21 mouse cellular contexts compared by ENCODE assay signal in genomic region chr4:45515894-45516293, GRCm38 (mm10). TPM values are rescaled to one million over a fixed set of nuclear protein-coding genes. Genes with fewer than 3 reads are reported as not detected.
DNase-seq lines count a peak whose midpoint lies in the region; ATAC-seq and TF ChIP-seq lines count a peak whose summit lies in the region.
"Had no signal": no experiment of that assay in that cellular context is flagged by ENCODE, and none has a peak within 500 bp of the region (broad histone marks: within the 10 kb centered on the region; RNA-seq: fewer than 3 reads in every experiment).

No protein-coding gene starts in this region.

- peaks cover 72 to 93% of the 10 kb centered on the region in 2 experiments for H3K4me1 ChIP-seq in heart, embryonic 14.5 days (ENCODE audit: control insufficient read depth in 2 of 2, insufficient read depth in 2 of 2, low read length in 2 of 2)
- H3K4me1 ChIP-seq in embryonic facial prominence, embryonic 10.5 days, result peaks cover 75% of the 10 kb centered on the region
- peaks cover 77% of the 10 kb centered on the region for H3K4me1 ChIP-seq in limb, embryonic 10.5 days

- H3K27ac ChIP-seq in gastrocnemius, adult 2 months, result peak overlapping the region; percentile 24
- H3K27ac ChIP-seq in heart, embryonic 14.5 days (replicated peaks in 1 of 2; ENCODE audit: control insufficient read depth in 1 of 2, insufficient read depth in 1 of 2, low read depth in 2 of 2, low read length in 2 of 2), result peak overlapping the region in 1 of 2 experiments; percentile 29; a peak in 2 of 4 replicates
- 0 out of 2 replicates have a peak overlapping the region, but pooled peaks have one; percentile 10 for H3K27ac ChIP-seq in embryonic facial prominence, embryonic 10.5 days (replicated peaks)
- peak overlapping the region; percentile 26; the same call in 1 of the 2 replicates for H3K27ac ChIP-seq in limb, embryonic 10.5 days
- H3K27ac ChIP-seq: embryonic facial prominence, embryonic 15.5 days; hindbrain, postnatal 0 days; kidney, embryonic 15.5 days; midbrain, embryonic 13.5 days had no signal

- no peak for TF ChIP-seq CTCF in gastrocnemius, adult 2 months (IDR thresholded peaks at IDR 0.05)

- H3K4me2 ChIP-seq in heart, embryonic 14.5 days (ENCODE audit: low read length), result peak overlapping the region; percentile 1; the same call in 1 of the 2 replicates
- H3K4me2 ChIP-seq: embryonic facial prominence, embryonic 15.5 days; kidney, embryonic 15.5 days; midbrain, embryonic 13.5 days had no signal

- WGBS in heart, embryonic 14.5 days, result 23% methylated on average over 4 of the region's 4 CpGs
- 78% methylated on average over 4 of the region's 4 CpGs for WGBS in embryonic facial prominence, embryonic 10.5 days
- 60% methylated on average over 4 of the region's 4 CpGs for WGBS in limb, embryonic 10.5 days

- ATAC-seq in heart, embryonic 14.5 days (ENCODE audit: insufficient number of reproducible peaks, insufficient read depth, low FRiP score, low read depth), result no peak
- ATAC-seq: forebrain, embryonic 14.5 days; hindbrain, postnatal 0 days; intestine, embryonic 16.5 days; midbrain, embryonic 13.5 days had no signal

- H3K4me3 ChIP-seq in gastrocnemius, adult 2 months, result no peak overlapping the region
- no peak overlapping the region for H3K4me3 ChIP-seq in heart, embryonic 14.5 days (ENCODE audit: control insufficient read depth in 1 of 2, insufficient read depth in 1 of 2, low read depth in 1 of 2, low read length in 2 of 2)
- H3K4me3 ChIP-seq in embryonic facial prominence, embryonic 10.5 days, result no peak overlapping the region
- no peak overlapping the region for H3K4me3 ChIP-seq in limb, embryonic 10.5 days
- H3K4me3 ChIP-seq: embryonic facial prominence, embryonic 15.5 days; kidney, embryonic 15.5 days; midbrain, embryonic 13.5 days had no signal

- H3K9ac ChIP-seq in heart, embryonic 14.5 days (ENCODE audit: low read length), result peak overlapping the region; percentile 38
- H3K9ac ChIP-seq: embryonic facial prominence, embryonic 15.5 days; kidney, embryonic 15.5 days; midbrain, embryonic 13.5 days had no signal

- H3K36me3 ChIP-seq in heart, embryonic 14.5 days (ENCODE audit: control insufficient read depth, insufficient read depth, low read length), result 0 out of 2 replicates have a peak, but pooled peaks cover 7% of the 10 kb centered on the region
- no peaks in the 10 kb centered on the region for H3K36me3 ChIP-seq in embryonic facial prominence, embryonic 10.5 days (replicated peaks)
- H3K36me3 ChIP-seq in limb, embryonic 10.5 days, result 0 out of 2 replicates have a peak, but pooled peaks cover 3% of the 10 kb centered on the region
- H3K36me3 ChIP-seq: embryonic facial prominence, embryonic 15.5 days; kidney, embryonic 15.5 days; midbrain, embryonic 13.5 days had no signal

- H3K27me3 ChIP-seq in heart, embryonic 14.5 days (ENCODE audit: control insufficient read depth, insufficient read depth, low read length), result no peaks in the 10 kb centered on the region
- H3K27me3 ChIP-seq in embryonic facial prominence, embryonic 10.5 days (replicated peaks; ENCODE audit: low read depth, poor library complexity, severe bottlenecking), result peaks cover 9% of the 10 kb centered on the region; the same call in 1 of the 2 replicates
- 0 out of 2 replicates have a peak, but pooled peaks cover 6% of the 10 kb centered on the region for H3K27me3 ChIP-seq in limb, embryonic 10.5 days (ENCODE audit: low read depth, poor library complexity, severe bottlenecking)
- H3K27me3 ChIP-seq: embryonic facial prominence, embryonic 15.5 days; kidney, embryonic 15.5 days had no signal

- DNase-seq in gastrocnemius, adult 2 months, result no peak
- no peak for DNase-seq in gastrocnemius, postnatal 10 days
- no peak for DNase-seq in heart, adult 8-10 months (ENCODE audit: low spot score)
- DNase-seq in embryonic facial prominence, embryonic 10.5 days (ENCODE audit: low spot score), result no peak
- DNase-seq in limb, embryonic 10.5 days (ENCODE audit: low spot score), result no peak
- no peak for DNase-seq in right cerebral cortex, adult 18-20 months
- DNase-seq in adipocyte (ENCODE audit: low spot score), result no peak
- DNase-seq: adrenal gland, postnatal 25 days; cerebellum, adult 8-10 months; gastrocnemius, postnatal 36 days; lung, adult 2 months; lung, postnatal 14 days; right cerebral cortex, postnatal 25 days; spleen, adult 18-20 months had no signal

- H3K9me3 ChIP-seq in heart, embryonic 14.5 days (ENCODE audit: control insufficient read depth, low read length), result no peaks in the 10 kb centered on the region
- H3K9me3 ChIP-seq in embryonic facial prominence, embryonic 10.5 days, result no peaks in the 10 kb centered on the region
- no peaks in the 10 kb centered on the region for H3K9me3 ChIP-seq in limb, embryonic 10.5 days (replicated peaks)
- H3K9me3 ChIP-seq: embryonic facial prominence, embryonic 15.5 days; kidney, embryonic 15.5 days; midbrain, embryonic 13.5 days had no signal

- intact Hi-C loops in gastrocnemius, adult 2 months (cut with DNase I), result no loop called here

RNA-seq across cellular contexts. Expression of gene Shb, which starts 16.4 kb away (rescaled TPM):
- 10 to 100 TPM in 1 of 2 experiments, 1 to 10 TPM in 1; 6.5 to 10.0 TPM for total RNA-seq in gastrocnemius, adult 2 months (2021)
- 10 to 100 TPM in 1 of 2 experiments, 1 to 10 TPM in 1; 9.3 to 12.5 TPM for total RNA-seq in gastrocnemius, postnatal 10 days (2021)
- polyA plus RNA-seq in heart, embryonic 14.5 days (2014; fragmentation: Nextera tagmentation; extraction: Ambion mirVana), result 15.3 and 19.0 TPM in 2 replicates
- total RNA-seq in heart, adult 8-10 months (2022), result 10 to 100 TPM; 23.7 to 44.2 (median 32.3) TPM
- polyA plus RNA-seq in embryonic facial prominence, embryonic 10.5 days (2016; fragmentation: Nextera tagmentation; extraction: Ambion mirVana), result 3.9 and 4.9 TPM in 2 replicates
- 4.3 and 4.8 TPM in 2 replicates for polyA plus RNA-seq in limb, embryonic 10.5 days (2016; fragmentation: Nextera tagmentation; extraction: Ambion mirVana)
